Mouse (Mus musculus) embryo, embryonic 9.5 days (tissue): Measurements from ENCODE around the gene Gm44579.

ENCODE experiments used
- DNase-seq: peaks from one replicate; pipeline ENCODE4 v3.0.0-alpha.2; 2017; ENCODE audit errors: extremely low spot score

Gm44579 gene

DNA sequence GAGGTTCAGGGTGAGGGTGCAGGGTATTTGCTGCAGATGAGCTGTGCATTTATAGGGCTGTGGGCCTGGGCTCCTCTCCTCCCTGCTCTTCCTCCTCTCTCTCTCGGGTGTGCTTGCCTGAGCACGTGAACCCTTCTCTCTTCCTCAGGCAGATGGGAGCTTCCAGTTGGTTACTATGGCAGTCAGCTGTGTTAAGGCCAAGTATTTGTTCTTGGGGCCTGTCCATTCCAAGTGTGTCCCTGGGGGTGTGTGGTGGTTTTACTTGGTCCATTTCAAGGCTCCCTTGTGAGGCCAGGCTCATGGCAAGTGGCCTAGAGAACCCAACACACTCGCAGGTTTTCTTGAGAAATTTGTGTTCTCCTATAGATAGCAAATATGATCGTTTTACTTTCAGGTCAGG lies at the start of gene Gm44579, which contains the start of gene Olfr287:
Gm44579 (minus strand) TSS at position 101 of the 400 bp plus-strand sequence.
Olfr287 (minus strand) TSS at position 180 of the 400 bp plus-strand sequence.
- no peak for DNase-seq

DNA sequence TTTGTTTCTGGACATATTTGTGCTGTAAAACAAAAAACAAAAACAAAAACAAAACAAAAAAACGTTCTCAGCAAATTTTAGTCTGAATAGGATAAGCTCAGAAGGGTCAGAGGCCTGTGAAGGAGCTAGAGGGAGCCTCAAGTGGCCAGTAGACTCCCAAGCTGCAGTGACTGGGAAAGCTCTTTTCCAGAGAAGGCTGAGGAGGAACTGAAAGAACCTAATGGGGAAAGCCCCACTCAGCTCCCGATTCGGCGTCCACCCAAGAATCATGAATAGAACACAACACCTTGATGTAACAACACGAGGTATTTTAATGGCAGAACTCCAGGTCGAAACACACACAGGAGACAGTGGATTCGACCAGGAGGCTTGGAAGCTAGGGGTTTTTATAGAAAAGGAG lies 37.0 kb upstream of the Gm44579 start:
- DNase-seq = no peak

DNA sequence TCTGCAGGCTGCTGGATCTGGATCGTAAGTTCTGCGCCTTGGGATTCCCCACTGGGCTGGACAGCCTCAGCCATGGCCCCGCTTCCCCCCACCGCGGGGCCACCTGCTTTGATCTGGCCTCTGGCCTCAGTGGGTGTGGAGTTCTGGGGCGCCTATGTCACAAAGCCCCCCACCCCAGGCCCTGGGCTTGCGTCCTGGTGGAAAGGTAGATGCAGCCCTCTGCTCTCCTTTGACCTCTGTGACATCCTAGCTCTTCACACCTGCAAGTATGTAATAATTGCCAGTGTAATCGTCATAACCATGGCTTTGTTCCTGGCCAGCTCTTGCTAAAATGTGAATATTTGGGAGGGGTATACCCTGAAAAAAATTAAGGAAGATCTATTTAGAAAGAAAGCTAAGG lies 36.4 kb upstream of the Gm44579 start, which contains the start of gene H1fnt:
H1fnt (minus strand) TSS at position 101 of the 400 bp plus-strand sequence.
- DNase-seq = no peak

GRCm38 (mm10) chr15:98256271-98256670 lies 35.5 kb upstream of the Gm44579 start:
- no peak for DNase-seq

DNA sequence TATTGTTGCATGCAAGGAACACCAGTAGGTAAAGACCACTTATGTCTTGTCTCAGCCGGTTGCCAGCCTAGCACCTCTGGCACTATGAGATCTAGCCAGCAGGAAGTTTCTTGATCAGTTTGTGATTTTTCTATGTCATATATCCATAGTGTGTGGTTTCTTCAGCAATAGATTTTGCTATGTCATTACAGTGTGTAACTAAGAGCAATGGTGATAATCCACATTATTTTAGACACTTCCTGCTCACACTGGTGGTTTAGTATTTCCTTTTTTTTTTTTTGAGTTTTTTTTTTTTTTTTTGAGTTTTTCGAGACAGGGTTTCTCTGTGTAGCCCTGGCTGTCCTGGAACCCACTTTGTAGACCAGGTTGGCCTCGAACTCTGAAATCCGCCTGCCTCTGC lies 14.7 kb upstream of the Gm44579 start:
- no peak for DNase-seq

GRCm38 (mm10) chr15:98234350-98234749 lies 13.6 kb upstream of the Gm44579 start, which contains the start of gene Olfr286:
Olfr286 (minus strand) TSS chr15:98234450.
- no peak for DNase-seq

DNA sequence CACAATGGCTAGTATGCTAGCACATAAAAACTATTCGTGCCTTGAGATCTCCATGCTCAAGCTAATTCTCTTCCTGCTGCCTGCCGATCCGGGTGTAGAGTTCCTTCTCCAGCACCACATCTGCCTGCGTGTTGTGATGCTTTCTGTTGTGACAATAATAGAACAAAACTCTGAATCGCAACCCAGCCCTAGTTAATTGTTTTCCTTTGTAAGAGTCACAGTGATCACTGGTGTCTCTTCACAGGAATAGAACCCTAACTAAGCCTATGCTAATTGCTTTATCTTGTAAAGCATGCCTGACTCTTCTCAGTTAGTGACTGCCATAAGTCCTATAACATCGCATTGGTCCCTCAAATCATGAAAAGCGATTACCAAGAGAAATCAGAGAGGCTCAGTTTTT lies 5.3 kb upstream of the Gm44579 start:
- DNase-seq = no peak

DNA sequence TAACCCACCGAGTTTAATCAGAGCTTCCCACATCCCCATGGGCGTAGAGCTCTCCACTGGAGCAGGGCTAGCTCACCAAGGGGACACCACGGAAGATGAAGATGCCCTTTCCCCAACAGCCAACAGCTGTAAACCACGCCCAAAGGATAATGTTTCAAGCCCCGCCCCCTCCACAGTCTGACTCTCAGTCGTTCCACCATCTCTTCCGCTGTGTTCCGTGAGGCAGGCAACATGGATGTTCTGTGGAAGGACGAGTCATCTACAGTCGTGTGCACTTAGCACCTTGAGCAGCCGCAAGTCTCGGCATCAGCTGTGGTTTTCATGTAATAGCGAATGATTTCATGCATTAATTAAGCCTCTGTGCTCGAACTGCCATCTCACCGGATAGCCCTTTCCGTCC lies 4.8 kb upstream of the Gm44579 start:
- DNase-seq = peak; percentile 10

DNA sequence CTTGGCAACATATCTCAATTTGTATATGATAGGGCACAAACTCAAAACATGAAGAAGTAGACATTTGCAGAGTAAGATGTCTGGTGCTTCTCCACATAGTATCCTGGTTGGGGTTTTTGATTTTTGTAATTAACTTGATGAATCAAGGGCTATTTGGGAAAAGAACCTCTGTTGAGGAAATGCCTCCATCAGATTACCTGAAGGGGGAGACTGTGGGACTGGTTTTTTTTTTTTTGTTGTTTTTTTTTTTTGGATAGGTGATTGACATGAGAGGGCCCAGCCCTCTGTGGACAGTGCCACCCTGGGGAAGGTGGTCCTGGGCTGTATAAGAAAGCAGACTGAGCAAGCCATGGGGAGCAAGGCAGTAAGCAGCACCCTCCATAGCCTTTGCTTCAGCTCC lies 1.6 kb upstream of the Gm44579 start:
- DNase-seq = no peak

DNA sequence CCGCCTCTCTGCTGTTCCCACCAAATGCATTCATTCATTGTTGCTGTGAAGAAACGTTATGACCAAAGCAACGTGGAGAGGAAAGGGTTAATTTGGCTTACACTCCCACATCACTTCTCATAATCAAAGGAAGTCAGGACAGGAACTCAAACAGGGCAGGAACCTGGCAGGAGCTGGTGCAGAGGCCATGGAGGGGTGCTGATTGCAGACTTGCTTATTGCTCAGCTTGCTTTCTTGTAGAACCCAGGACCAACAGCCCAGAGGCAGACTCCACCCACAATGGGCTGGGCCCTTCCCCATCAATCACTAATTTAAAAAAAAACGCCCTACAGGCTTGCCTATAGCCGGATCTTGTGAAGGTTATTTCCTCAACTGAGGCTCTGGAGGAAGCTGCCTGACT lies 6.6 kb downstream of the Gm44579 start:
- DNase-seq = no peak

DNA sequence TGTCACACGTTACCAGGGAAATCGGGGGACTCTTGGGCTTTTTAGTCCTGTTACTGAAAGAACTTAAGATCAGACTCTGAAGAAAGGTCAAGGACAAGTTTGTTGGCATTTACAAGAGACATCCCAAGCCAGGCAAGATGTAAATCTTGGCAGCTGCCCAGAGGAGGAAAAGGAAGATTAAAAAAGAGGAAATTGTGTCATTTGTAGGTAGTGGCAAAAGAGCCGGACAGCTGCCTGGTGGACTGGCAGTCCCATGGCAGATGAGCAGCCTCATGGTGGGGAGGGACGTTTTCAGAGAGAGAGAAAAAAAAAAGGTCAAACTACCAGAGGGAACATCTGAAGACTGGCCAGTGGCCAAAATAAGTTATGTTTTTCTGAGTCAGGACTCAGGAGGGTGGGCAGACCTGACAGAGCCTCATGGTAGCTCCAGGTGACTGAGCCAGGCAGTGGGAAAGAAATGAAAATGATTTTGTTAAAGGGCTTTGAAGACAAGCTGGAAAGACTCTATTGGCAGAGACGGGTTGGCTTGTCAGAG lies 7.4 kb downstream of the Gm44579 start:
- DNase-seq = no peak

GRCm38 (mm10) chr15:98209676-98210075 lies 11.1 kb downstream of the Gm44579 start:
- DNase-seq = no peak

GRCm38 (mm10) chr15:98195442-98195841 lies 25.3 kb downstream of the Gm44579 start, which contains the start of gene Olfr288:
Olfr288 (minus strand) TSS chr15:98195542.
- no peak for DNase-seq

DNA sequence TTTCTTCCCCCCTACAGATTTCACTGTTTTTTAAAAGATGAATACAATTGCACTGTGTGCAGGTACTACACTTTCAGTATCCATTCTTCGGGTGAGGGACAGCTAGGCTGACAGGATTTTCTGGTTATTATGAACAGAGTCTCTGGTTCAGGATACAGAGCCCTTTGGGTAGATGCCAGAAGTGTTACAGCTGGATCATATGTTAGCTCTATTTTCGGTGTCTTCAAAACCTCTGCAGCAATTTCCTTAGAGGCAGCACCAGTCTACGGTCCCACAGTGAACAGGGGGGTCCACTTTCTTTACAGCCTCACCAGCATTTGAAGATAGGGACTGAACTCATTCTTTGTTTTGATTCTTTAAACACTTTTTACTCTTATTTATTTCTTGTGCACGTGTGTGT lies 36.3 kb downstream of the Gm44579 start:
- no peak for DNase-seq

GRCm38 (mm10) chr15:98181856-98182570 lies 38.8 kb downstream of the Gm44579 start:
- DNase-seq = no peak

GRCm38 (mm10) chr15:98181132-98181711 lies 39.6 kb downstream of the Gm44579 start:
- peak; percentile 94 for DNase-seq

DNA sequence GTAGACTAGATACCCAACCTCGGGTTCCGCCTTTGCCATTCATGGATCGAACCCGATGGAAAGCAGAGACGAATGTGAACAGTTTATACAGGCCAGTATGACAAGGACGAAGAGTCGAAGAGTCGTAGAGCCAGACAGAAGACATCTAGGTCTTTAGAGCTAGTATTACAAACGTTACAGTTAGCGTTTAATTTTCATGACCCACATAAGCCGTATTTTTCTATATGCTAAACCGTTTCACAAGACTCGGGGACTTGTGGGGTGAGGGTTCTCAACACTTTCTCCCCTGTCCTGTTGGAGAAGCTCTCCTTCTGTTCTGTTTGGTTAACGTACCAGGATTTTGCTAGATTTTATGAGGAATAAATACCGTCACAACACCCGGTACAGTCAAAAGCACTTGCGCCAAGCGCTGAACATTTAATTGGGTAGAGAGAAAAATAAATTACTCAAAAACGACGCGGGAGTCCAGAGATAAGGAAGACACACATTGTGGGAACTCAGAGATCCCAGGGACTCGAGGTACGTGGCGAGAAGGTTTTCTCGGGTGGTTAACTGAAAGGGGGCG lies 40.1 kb downstream of the Gm44579 start:
- DNase-seq = no peak

- DNase-seq = no peak
Measured at GRCm38 (mm10) chr15:98177320-98177719, 43.5 kb downstream of the Gm44579 start.

DNA sequence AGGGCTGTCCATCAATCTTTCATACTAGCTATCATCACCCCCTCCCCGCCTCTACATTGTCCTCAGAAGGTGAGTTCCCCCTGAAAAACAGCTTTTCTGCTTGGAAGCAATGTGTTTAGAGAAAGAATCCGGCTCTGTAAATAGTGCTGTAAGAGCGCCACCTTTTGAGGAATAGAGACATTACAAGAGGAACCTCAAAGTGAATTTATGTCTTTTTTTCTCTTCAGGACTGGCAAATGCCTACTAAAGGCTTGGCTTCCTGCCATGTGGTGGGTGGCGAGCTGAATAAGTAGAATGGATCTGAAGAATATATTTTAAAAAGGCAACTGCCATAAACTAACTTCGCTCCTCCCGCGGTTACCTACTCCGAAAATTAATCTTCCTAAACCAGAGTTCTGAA lies 47.0 kb downstream of the Gm44579 start:
- peak; percentile 55 for DNase-seq

DNA sequence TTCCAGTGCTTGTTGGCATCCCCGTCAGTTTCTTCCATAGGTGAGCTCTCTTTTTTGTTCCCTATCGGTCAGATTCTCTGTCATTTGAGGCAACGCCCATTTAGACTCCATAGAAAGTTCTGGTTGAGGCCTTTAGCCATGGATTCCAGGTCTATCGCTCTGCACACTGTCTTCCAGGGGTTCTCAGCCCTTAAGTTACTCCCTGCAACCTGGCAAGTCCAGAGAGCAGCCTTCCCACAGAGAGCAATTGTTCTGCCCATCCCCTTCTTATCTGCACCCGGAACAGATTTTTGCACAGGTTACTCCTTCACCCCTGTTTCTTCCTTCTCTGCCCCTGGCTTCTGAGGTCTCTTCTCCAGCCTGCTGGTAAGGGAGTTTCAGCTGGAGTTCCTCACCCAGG lies 48.7 kb downstream of the Gm44579 start:
- no peak for DNase-seq

- no peak for DNase-seq
Measured at GRCm38 (mm10) chr15:98170917-98171316, 49.9 kb downstream of the Gm44579 start.

DNA sequence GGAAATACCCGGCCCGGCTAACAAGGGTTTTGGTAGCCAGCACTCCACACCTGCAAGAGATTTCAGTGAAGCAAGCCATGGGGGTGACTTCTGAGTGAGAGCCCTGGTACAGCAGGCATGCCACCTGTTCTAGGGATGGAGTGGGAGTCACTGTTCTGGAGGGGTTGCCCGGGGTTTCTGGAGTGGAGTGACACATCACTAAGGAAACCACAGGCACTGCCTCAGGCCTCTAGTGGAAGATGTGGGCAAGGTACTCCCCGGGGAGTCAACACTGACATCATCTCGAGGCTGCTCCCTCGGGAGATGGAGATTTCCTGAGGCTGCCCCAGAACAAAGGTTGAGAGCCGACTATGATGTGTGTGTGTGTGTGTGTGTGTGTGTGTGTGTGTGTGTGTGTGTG lies 50.4 kb downstream of the Gm44579 start:
- no peak for DNase-seq

DNA sequence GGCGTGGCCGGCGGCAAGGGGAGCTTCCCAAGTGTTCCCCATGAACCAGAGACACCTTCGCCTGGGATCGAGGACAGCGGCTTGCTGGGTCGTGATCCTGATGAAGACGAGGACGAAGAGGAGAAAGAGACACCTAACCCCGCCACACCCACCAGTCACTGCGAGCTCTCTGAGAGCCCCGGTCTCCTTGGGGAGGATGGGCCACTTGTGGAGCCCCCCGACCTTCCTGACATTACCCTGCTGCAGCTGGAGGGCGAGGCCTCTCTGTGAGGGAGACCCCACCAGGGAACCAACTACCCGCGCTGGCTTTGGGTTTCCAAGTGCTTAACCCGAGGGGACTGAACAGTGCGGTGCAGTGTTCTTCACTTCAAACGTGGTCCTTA lies 52.2 kb downstream of the Gm44579 start:
- DNase-seq = no peak
